20 mouse cellular contexts compared by ENCODE assay signal in genomic region chr15:77124372-77125117, GRCm38 (mm10).
DNase-seq lines count a peak whose midpoint lies in the region; ATAC-seq lines count a peak whose summit lies in the region.
"Had no signal": no experiment of that assay in that cellular context is flagged by ENCODE, and none has a peak within 500 bp of the region (broad histone marks: within the 10 kb centered on the region; RNA-seq: fewer than 3 reads in every experiment).

No protein-coding gene starts in this region.

- no peak overlapping the region for H3K27ac ChIP-seq in intestine, embryonic 15.5 days
- peak overlapping the region; percentile 60; the same call in 1 of the 2 replicates for H3K27ac ChIP-seq in liver, embryonic 12.5 days
- H3K27ac ChIP-seq: heart, embryonic 10.5 days; hindbrain, embryonic 12.5 days; limb, embryonic 13.5 days; midbrain, embryonic 10.5 days; neural tube, embryonic 12.5 days had no signal

- no peak overlapping the region for H3K4me3 ChIP-seq in intestine, embryonic 15.5 days (replicated peaks)
- H3K4me3 ChIP-seq in liver, embryonic 12.5 days = no peak overlapping the region
- H3K4me3 ChIP-seq: heart, embryonic 10.5 days; hindbrain, embryonic 12.5 days; limb, embryonic 13.5 days; midbrain, embryonic 10.5 days; neural tube, embryonic 12.5 days had no signal

- WGBS in intestine, embryonic 15.5 days = 62% methylated on average over 4 of the region's 4 CpGs
- WGBS in liver, embryonic 12.5 days (ENCODE audit: insufficient replicate concordance) = 75% methylated on average over 4 of the region's 4 CpGs

- no peak overlapping the region for H3K9ac ChIP-seq in intestine, embryonic 15.5 days
- H3K9ac ChIP-seq in liver, embryonic 12.5 days = no peak overlapping the region
- H3K9ac ChIP-seq: hindbrain, embryonic 12.5 days; limb, embryonic 13.5 days; neural tube, embryonic 12.5 days had no signal

- no peak overlapping the region for H3K4me2 ChIP-seq in intestine, embryonic 15.5 days (replicated peaks)
- no peak overlapping the region for H3K4me2 ChIP-seq in liver, embryonic 12.5 days
- H3K4me2 ChIP-seq: hindbrain, embryonic 12.5 days; limb, embryonic 13.5 days; neural tube, embryonic 12.5 days had no signal

- no peaks in the 10 kb centered on the region for H3K27me3 ChIP-seq in intestine, embryonic 15.5 days (replicated peaks)
- H3K27me3 ChIP-seq in liver, embryonic 12.5 days (replicated peaks) = no peaks in the 10 kb centered on the region
- H3K27me3 ChIP-seq: hindbrain, embryonic 12.5 days; limb, embryonic 13.5 days; neural tube, embryonic 12.5 days had no signal

- H3K9me3 ChIP-seq in intestine, embryonic 15.5 days = no peaks in the 10 kb centered on the region
- no peaks in the 10 kb centered on the region for H3K9me3 ChIP-seq in liver, embryonic 12.5 days (replicated peaks)
- H3K9me3 ChIP-seq: heart, embryonic 10.5 days; hindbrain, embryonic 12.5 days; limb, embryonic 13.5 days; midbrain, embryonic 10.5 days; neural tube, embryonic 12.5 days had no signal

- DNase-seq in lung, postnatal 25 days (ENCODE audit: low spot score) = peak; percentile 16
- no peak for DNase-seq in lung, postnatal 14 days
- DNase-seq in yolk sac, embryonic 10.5 days (ENCODE audit: low spot score) = peak; percentile 78
- no peak for DNase-seq in cerebellum, postnatal 10 days
- no peak for DNase-seq in left cerebral cortex, postnatal 25 days (ENCODE audit: low spot score in 2 of 2)
- DNase-seq: adrenal gland, postnatal 10 days; cerebellum, adult 11 months; cerebellum, postnatal 25 days; embryo, embryonic 11 days; heart, postnatal 10 days; lung, postnatal 4 days; thymus, adult 18-20 months had no signal

- H3K4me1 ChIP-seq in intestine, embryonic 15.5 days (replicated peaks) = peaks cover 8% of the 10 kb centered on the region
- H3K4me1 ChIP-seq in liver, embryonic 12.5 days = peaks cover 12% of the 10 kb centered on the region
- H3K4me1 ChIP-seq: hindbrain, embryonic 12.5 days; midbrain, embryonic 10.5 days; neural tube, embryonic 12.5 days had no signal

- H3K36me3 ChIP-seq in intestine, embryonic 15.5 days = peaks cover 3% of the 10 kb centered on the region; the same call in 1 of the 2 replicates
- H3K36me3 ChIP-seq in liver, embryonic 12.5 days = 0 out of 2 replicates have a peak, but pooled peaks cover 5% of the 10 kb centered on the region

- intact Hi-C loops in left cerebral cortex, postnatal 25 days (cut with DNase I) = no loop called here

- ATAC-seq in intestine, embryonic 15.5 days = peak; percentile 89
- peak; percentile 83 for ATAC-seq in liver, embryonic 12.5 days
- ATAC-seq: forebrain, embryonic 16.5 days had no signal

Comparison
In these comparisons a context has a peak if more than half of its experiments do, and no peak if none do; other contexts are left out.
1. DNase-seq: peak in lung, postnatal 25 days (single experiment) and yolk sac, embryonic 10.5 days (single experiment); none in lung, postnatal 14 days (single experiment), cerebellum, postnatal 10 days (0 of 2) and left cerebral cortex, postnatal 25 days (0 of 2).